Mouse (Mus musculus) frontal cortex, postnatal 36 days (tissue): ENCODE results near the gene Gng12.
A peak's percentile ranks its signal among the peaks of the same experiment; 100 is the strongest.

ENCODE experiments used
- DNase-seq, 2 experiments: peaks; one replicate each; pipeline ENCODE4 v3.0.0; 2022; ENCODE audit warnings: low spot score in 2 of 2

Gene Gng12

GRCm38 (mm10) chr6:66915592-66915991 is 19.4 kb downstream of the Gng12 start:
- no peak for DNase-seq

- DNase-seq = no peak
Measured at GRCm38 (mm10) chr6:66917032-66917431, 20.8 kb downstream of the Gng12 start.

- no peak for DNase-seq
Measured at GRCm38 (mm10) chr6:66920786-66921185, 24.6 kb downstream of the Gng12 start.

- DNase-seq = no peak
Measured at GRCm38 (mm10) chr6:66921755-66922154, 25.6 kb downstream of the Gng12 start.

- DNase-seq = no peak
Measured at GRCm38 (mm10) chr6:66922501-66922900, 26.3 kb downstream of the Gng12 start.

GRCm38 (mm10) chr6:66923851-66924250 is 27.7 kb downstream of the Gng12 start:
- no peak for DNase-seq

GRCm38 (mm10) chr6:66924315-66924965 is 28.2 kb downstream of the Gng12 start:
- no peak for DNase-seq

- no peak for DNase-seq
Measured at GRCm38 (mm10) chr6:66926269-66926668, 30.1 kb downstream of the Gng12 start.

- DNase-seq = no peak
Measured at GRCm38 (mm10) chr6:66928972-66929645, 32.9 kb downstream of the Gng12 start.

- DNase-seq = no peak
Measured at GRCm38 (mm10) chr6:66929694-66930093, 33.5 kb downstream of the Gng12 start.

- peak in 1 of 2 experiments; percentile 28 for DNase-seq
Measured at GRCm38 (mm10) chr6:66932206-66932819, 36.1 kb downstream of the Gng12 start.

- DNase-seq = no peak
Measured at GRCm38 (mm10) chr6:66940656-66941235, 44.5 kb downstream of the Gng12 start.

GRCm38 (mm10) chr6:66941792-66942191 is 45.6 kb downstream of the Gng12 start:
- DNase-seq = no peak

GRCm38 (mm10) chr6:66942826-66943225 is 46.6 kb downstream of the Gng12 start:
- no peak for DNase-seq

GRCm38 (mm10) chr6:66943367-66944189 is 47.4 kb downstream of the Gng12 start:
- no peak for DNase-seq

- no peak for DNase-seq
Measured at GRCm38 (mm10) chr6:66944190-66945003, 48.2 kb downstream of the Gng12 start.

- DNase-seq = no peak
Measured at GRCm38 (mm10) chr6:66945004-66945356, 48.8 kb downstream of the Gng12 start.

- DNase-seq = no peak
Measured at GRCm38 (mm10) chr6:66948111-66948510, 51.9 kb downstream of the Gng12 start.

- no peak for DNase-seq
Measured at GRCm38 (mm10) chr6:66948848-66949247, 52.7 kb downstream of the Gng12 start.

GRCm38 (mm10) chr6:66951726-66952418 is 55.7 kb downstream of the Gng12 start:
- DNase-seq = no peak
